28 mouse cellular contexts compared by ENCODE assay signal in genomic region chr5:46856837-46857236, GRCm38 (mm10).
"Had no signal": no experiment of that assay in that cellular context is flagged by ENCODE, and none has a peak within 500 bp of the region (broad histone marks: within the 10 kb centered on the region; RNA-seq: fewer than 3 reads in every experiment).

No protein-coding gene starts in this region.

- H3K27ac ChIP-seq: gastrocnemius, adult 2 months; heart, embryonic 10.5 days; hindbrain, embryonic 10.5 days; hindbrain, embryonic 12.5 days; hindbrain, embryonic 14.5 days; kidney, embryonic 15.5 days; kidney, postnatal 0 days; layer of hippocampus, adult 2 months; limb, embryonic 13.5 days; limb, embryonic 15.5 days; liver, embryonic 12.5 days; liver, embryonic 14.5 days had no signal

- H3K4me2 ChIP-seq: heart, embryonic 12.5 days; hindbrain, embryonic 12.5 days; hindbrain, embryonic 14.5 days; kidney, embryonic 15.5 days; limb, embryonic 13.5 days; limb, embryonic 15.5 days; liver, embryonic 12.5 days had no signal

- H3K9me3 ChIP-seq: heart, embryonic 10.5 days; heart, embryonic 12.5 days; hindbrain, embryonic 10.5 days; hindbrain, embryonic 12.5 days; kidney, embryonic 15.5 days; limb, embryonic 13.5 days; limb, embryonic 15.5 days; liver, embryonic 12.5 days had no signal

- H3K4me3 ChIP-seq: gastrocnemius, adult 2 months; heart, embryonic 10.5 days; heart, embryonic 12.5 days; hindbrain, embryonic 10.5 days; hindbrain, embryonic 12.5 days; kidney, embryonic 15.5 days; layer of hippocampus, adult 2 months; limb, embryonic 13.5 days; limb, embryonic 15.5 days; liver, embryonic 12.5 days had no signal

- ATAC-seq: forebrain, postnatal 0 days; hindbrain, embryonic 16.5 days; inflammation-experienced regulatory T-cells, adult 6 months; liver, embryonic 12.5 days had no signal

- H3K36me3 ChIP-seq: heart, embryonic 10.5 days; heart, embryonic 12.5 days; hindbrain, embryonic 10.5 days; hindbrain, embryonic 12.5 days; kidney, embryonic 15.5 days; limb, embryonic 13.5 days; limb, embryonic 15.5 days; liver, embryonic 12.5 days had no signal

- DNase-seq: forebrain, postnatal 0 days; gastrocnemius, adult 2 months; gastrocnemius, postnatal 10 days; gastrocnemius, postnatal 25 days; heart, adult 18-20 months; heart, postnatal 10 days; heart, postnatal 4 days; kidney, adult 11 months; kidney, adult 2 months; kidney, adult 9 months; kidney, postnatal 14 days; kidney, postnatal 36 days; layer of hippocampus, postnatal 36 days; left cerebral cortex, postnatal 4 days had no signal

- H3K27me3 ChIP-seq: heart, embryonic 12.5 days; hindbrain, embryonic 12.5 days; kidney, embryonic 15.5 days; limb, embryonic 13.5 days; limb, embryonic 15.5 days; liver, embryonic 12.5 days had no signal

- H3K4me1 ChIP-seq: heart, embryonic 10.5 days; heart, embryonic 12.5 days; hindbrain, embryonic 10.5 days; hindbrain, embryonic 12.5 days; kidney, embryonic 15.5 days; limb, embryonic 13.5 days; limb, embryonic 15.5 days; liver, embryonic 12.5 days had no signal

- H3K9ac ChIP-seq: forebrain, postnatal 0 days; heart, embryonic 12.5 days; hindbrain, embryonic 12.5 days; hindbrain, embryonic 14.5 days; kidney, embryonic 15.5 days; limb, embryonic 13.5 days; limb, embryonic 15.5 days; liver, embryonic 12.5 days; liver, embryonic 14.5 days had no signal
